Mouse (Mus musculus): ENCODE data around the gene Scmh1. TPM values are rescaled to one million over a fixed set of nuclear protein-coding genes. Genes with fewer than 3 reads are reported as not detected.

The Scmh1 gene
- polyA plus RNA-seq (2014; fragmentation: Illumina TruSeq; extraction: RNeasy Lipid Tissue Mini Kit (QIAGEN cat#74804); ENCODE audit: low read depth, low replicate concordance): 20.3 TPM

GRCm38 (mm10) chr4:120405144-120405805, at the start of gene Scmh1:
Scmh1 (plus strand) TSS chr4:120405281.

DNA sequence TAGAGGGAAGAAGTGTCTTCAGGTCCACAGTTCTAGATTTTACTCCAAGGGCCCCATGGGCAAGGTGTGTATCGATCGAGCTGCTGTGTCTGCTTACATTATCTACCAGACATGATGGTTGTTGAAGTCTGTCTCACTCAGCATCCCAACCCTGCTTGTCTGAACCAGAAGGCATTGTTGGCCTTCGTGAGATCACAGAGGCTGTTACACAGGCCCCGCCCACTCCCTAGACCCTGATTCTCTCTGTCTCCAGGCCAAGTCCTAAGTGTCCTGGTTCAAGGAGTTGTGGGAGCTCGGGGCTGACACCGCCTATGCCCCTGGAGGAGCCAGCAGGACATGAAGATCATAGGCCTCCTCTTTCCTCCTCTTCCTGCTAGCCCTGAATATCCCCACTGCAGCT, 126.9 kb downstream of the Scmh1 start, which contains the start of gene Slfnl1:
Slfnl1 (plus strand) TSS at position 246 of the 400 bp plus-strand sequence.

DNA sequence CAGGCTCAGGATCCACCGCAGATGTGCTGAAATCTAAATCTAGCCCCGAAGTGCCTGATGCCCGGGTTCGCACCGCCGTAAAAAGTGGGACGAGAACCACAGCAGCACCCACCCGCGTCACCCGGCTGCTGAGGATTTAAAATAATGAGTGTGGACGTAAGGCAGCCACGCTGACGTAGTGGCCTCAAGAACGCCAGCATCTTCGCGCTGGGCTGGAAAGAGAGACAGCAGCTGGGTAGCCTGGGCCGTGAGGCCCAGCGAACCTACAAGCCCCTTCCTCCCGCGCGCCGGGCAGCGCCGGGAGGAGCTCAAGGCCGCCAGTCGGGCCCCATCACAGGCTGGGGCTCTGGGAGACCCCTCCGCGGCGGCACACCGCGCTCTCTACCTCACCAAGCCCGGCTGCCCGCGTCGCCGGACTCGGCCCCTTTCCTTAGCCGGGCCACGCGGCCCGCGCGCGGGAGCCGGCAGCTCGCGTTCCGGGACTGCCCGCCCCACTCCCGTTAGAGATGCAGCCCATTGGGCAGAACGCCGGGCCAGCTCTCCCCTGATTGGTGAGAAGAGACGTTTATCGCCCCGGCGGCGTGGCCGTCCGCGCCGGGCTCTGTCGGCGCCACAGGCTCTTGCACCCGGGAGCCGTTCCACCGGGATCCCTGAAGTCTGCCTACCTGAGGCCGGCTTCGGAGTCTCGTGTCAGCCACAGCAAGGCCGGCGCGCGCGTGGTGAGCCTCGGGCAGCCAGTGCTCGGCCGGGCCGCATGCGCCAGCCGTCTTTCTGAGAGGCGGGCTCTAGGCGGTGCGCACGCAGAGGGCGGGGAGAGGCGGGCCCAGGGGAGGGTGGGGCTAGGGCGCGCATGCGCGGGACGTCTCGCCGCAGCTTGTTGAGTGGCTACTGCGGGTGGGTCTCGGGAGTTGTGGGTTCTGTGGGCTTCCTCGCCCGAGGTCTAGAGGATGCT, 164.7 kb downstream of the Scmh1 start, which contains the start of gene Ctps:
Ctps (minus strand) TSS at position 791 of the 952 bp plus-strand sequence.

Other genes starting within 250 kb of the Scmh1 start
- 2.9 TPM for gene Edn2, start 244.1 kb upstream of the Scmh1 start, polyA plus RNA-seq (2014; fragmentation: Illumina TruSeq; extraction: RNeasy Lipid Tissue Mini Kit (QIAGEN cat#74804); ENCODE audit: low read depth, low replicate concordance)
- not detected for gene Foxo6, start 117.9 kb upstream of the Scmh1 start, polyA plus RNA-seq (2014; fragmentation: Illumina TruSeq; extraction: RNeasy Lipid Tissue Mini Kit (QIAGEN cat#74804); ENCODE audit: low read depth, low replicate concordance)
- gene Slfnl1, start 127.0 kb downstream of the Scmh1 start, polyA plus RNA-seq (2014; fragmentation: Illumina TruSeq; extraction: RNeasy Lipid Tissue Mini Kit (QIAGEN cat#74804); ENCODE audit: low read depth, low replicate concordance): not detected
- 15.7 TPM for gene Ctps, start 165.0 kb downstream of the Scmh1 start, polyA plus RNA-seq (2014; fragmentation: Illumina TruSeq; extraction: RNeasy Lipid Tissue Mini Kit (QIAGEN cat#74804); ENCODE audit: low read depth, low replicate concordance)
- gene Gm8439, start 183.5 kb downstream of the Scmh1 start, polyA plus RNA-seq (2014; fragmentation: Illumina TruSeq; extraction: RNeasy Lipid Tissue Mini Kit (QIAGEN cat#74804); ENCODE audit: low read depth, low replicate concordance): not detected